Mouse (Mus musculus) C2C12 (cell line): Measurements from ENCODE around the gene Pde4dip. TPM values are rescaled to one million over a fixed set of nuclear protein-coding genes. Genes with fewer than 3 reads are reported as not detected.

Source experiments
- H3K27me3 ChIP-seq: one replicate; pipeline ENCODE4 v1.6.1; 2011; ENCODE audit not compliant: control insufficient read depth, insufficient read depth, insufficient read length
- H3K36me3 ChIP-seq: one replicate; pipeline ENCODE4 v1.6.1; 2011; ENCODE audit not compliant: control insufficient read depth, insufficient read depth
- H3K4me3 ChIP-seq: one replicate; pipeline ENCODE4 v1.5.1; 2011; ENCODE audit warnings: mild to moderate bottlenecking, control low read depth; ENCODE audit not compliant: poor library complexity, insufficient read depth, severe bottlenecking
- H3K79me2 ChIP-seq: one replicate; pipeline ENCODE4 v1.6.1; 2011; ENCODE audit not compliant: control insufficient read depth, insufficient read depth
- H3K79me3 ChIP-seq: one replicate; pipeline ENCODE4 v1.6.1; 2011; ENCODE audit warnings: low read depth, control low read depth
- H3ac ChIP-seq: one replicate; pipeline ENCODE3; 2011; ENCODE audit warnings: low read depth; ENCODE audit not compliant: control insufficient read depth, insufficient read length
- CEBPB ChIP-seq: IDR thresholded peaks from one replicate; pipeline ENCODE4 v1.6.1; 2011; ENCODE audit warnings: low read depth, mild to moderate bottlenecking, control low read depth, moderate library complexity
- CTCF ChIP-seq: IDR thresholded peaks from one replicate; pipeline ENCODE4 v1.5.1; 2011; ENCODE audit not compliant: control insufficient read depth, insufficient read depth, insufficient read length
- FOSL1 ChIP-seq: IDR thresholded peaks from one replicate; pipeline ENCODE4 v1.8.0; 2011; ENCODE audit warnings: mild to moderate bottlenecking, low read length; ENCODE audit not compliant: poor library complexity, insufficient read depth, severe bottlenecking
- MAX ChIP-seq: IDR thresholded peaks from one replicate; pipeline ENCODE4 v1.6.1; 2011; ENCODE audit warnings: mild to moderate bottlenecking, control low read depth
- MYOD1 ChIP-seq: IDR thresholded peaks from one replicate; pipeline ENCODE4 v1.6.1; 2011; ENCODE audit warnings: low read depth; ENCODE audit not compliant: control insufficient read depth, insufficient read length
- MYOG ChIP-seq: IDR thresholded peaks from one replicate; pipeline ENCODE4 v1.6.1; 2011; ENCODE audit not compliant: control insufficient read depth, insufficient read length; ENCODE audit errors: extremely low read depth
- USF1 ChIP-seq: IDR thresholded peaks from one replicate; pipeline ENCODE4 v1.6.1; 2011; ENCODE audit warnings: low read depth, mild to moderate bottlenecking, control low read depth, moderate library complexity
- polyA plus RNA-seq: library from polyadenylated mRNA; unstranded; fragments of >200 nt; fragmentation: generic; extraction: Trizol; gene quantifications from one replicate; pipeline ENCODE4 v1.2.1, GENCODE M21; 2012; ENCODE audit warnings: missing spikeins

The Pde4dip gene
- polyA plus RNA-seq, 1 experiment, result 26.4 TPM

DNA sequence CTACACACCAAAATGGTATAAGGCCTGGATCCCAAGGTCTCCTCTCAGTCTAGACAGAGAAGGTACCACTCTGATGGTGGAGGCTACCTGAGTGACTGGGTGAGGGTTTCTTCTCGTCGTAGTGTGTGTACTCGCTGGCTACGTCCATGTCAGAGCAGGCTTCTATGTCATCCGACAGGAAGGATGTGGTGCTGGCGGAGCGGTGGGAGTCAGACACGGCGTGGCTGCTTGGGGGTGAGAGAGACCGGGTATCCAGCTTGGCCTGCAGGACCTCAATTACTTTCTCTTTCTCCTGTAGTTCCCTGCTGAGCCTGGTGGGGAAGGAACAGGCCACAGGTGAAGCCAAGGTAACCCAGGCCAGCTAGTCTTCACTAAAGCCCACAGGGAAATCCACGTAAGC, 178.4 kb downstream of the Pde4dip start:
- TF ChIP-seq MYOG, result no peak
- no peak for TF ChIP-seq MYOD1
- TF ChIP-seq CTCF, result no peak
- TF ChIP-seq CEBPB, result no peak
- no peak for TF ChIP-seq USF1
- TF ChIP-seq MAX, result no peak
- TF ChIP-seq FOSL1, result no peak
- Histone ChIP-seq H3K79me2 (no peaks in the 10 kb centered on the region), H3K79me3 (no peaks in the 10 kb centered on the region), H3K36me3 (no peaks in the 10 kb centered on the region), H3K4me3 (no peak overlapping the region), H3ac (no peak overlapping the region), H3K27me3 (no peaks in the 10 kb centered on the region)

DNA sequence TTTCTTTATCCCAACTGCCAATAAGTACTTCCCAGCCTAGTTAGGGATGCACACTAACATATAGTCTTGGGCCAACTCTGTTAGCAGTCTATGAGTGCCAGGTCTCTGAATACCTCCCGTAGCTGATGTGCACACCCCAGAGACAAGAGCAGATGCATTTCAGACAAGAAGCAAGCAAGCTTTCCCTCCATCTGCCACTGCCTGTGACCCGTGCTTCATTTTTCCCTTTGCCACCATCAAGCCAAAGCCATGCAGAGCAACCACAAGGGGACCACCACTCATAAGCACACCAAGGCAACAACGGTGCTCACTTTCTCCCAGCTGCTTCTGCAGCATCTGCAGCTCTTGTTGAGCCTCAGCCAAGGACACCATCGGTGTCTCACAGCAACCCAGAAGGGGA, 181.9 kb downstream of the Pde4dip start:
- no peak overlapping the region for H3ac ChIP-seq
- H3K79me3 ChIP-seq, result no peaks in the 10 kb centered on the region
- no peak overlapping the region for H3K4me3 ChIP-seq
- H3K36me3 ChIP-seq, result no peaks in the 10 kb centered on the region
- TF ChIP-seq MYOD1 (no peak), CEBPB (no peak), CTCF (no peak), MYOG (no peak), USF1 (no peak), FOSL1 (no peak), MAX (no peak)
- H3K27me3 ChIP-seq, result no peaks in the 10 kb centered on the region
- no peaks in the 10 kb centered on the region for H3K79me2 ChIP-seq

- Histone ChIP-seq H3K79me2 (no peaks in the 10 kb centered on the region), H3K36me3 (no peaks in the 10 kb centered on the region), H3K27me3 (no peaks in the 10 kb centered on the region), H3ac (no peak overlapping the region), H3K4me3 (no peak overlapping the region), H3K79me3 (no peaks in the 10 kb centered on the region)
- TF ChIP-seq MYOG, result no peak
- no peak for TF ChIP-seq CEBPB
- no peak for TF ChIP-seq FOSL1
- no peak for TF ChIP-seq CTCF
- TF ChIP-seq MYOD1, result no peak
- no peak for TF ChIP-seq USF1
- no peak for TF ChIP-seq MAX
These were observed 183.0 kb downstream of the Pde4dip start for GRCm38 (mm10) chr3:97705508-97705907.

DNA sequence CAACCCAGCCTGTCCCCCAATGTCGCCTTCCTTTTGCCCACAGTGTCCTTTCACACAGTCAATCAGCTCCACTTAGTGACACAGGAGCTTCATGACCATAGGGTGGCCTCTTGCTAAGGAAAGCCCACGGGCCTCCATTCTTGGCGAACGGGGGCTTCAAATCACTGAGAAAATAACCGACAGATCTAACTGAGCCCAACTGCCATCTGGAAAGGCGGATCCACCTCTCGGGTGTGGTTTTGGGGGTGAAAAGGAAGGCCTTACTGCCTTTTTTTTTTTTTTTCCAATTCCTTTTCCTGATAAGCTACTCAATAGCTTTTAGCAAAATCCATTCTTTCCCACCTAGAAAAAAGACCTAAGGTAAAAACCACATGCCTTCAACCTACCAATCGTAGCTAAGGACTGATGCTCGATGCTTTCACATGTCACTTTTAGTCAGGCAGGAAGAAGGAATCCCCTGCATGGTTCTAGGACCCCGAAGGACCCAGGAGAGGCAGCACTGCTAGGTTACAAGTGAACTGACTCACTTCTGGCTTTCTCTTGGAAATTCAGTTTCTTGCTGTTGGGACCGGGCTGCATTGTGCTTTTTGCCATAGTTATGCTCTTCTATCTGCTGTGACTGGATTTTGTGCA, 185.9 kb downstream of the Pde4dip start:
- Histone ChIP-seq H3ac (no peak overlapping the region), H3K79me2 (no peaks in the 10 kb centered on the region), H3K36me3 (no peaks in the 10 kb centered on the region), H3K4me3 (no peak overlapping the region), H3K27me3 (no peaks in the 10 kb centered on the region), H3K79me3 (no peaks in the 10 kb centered on the region)
- TF ChIP-seq USF1 (no peak), MAX (no peak), MYOG (no peak), MYOD1 (no peak), CEBPB (no peak), CTCF (no peak), FOSL1 (no peak)

DNA sequence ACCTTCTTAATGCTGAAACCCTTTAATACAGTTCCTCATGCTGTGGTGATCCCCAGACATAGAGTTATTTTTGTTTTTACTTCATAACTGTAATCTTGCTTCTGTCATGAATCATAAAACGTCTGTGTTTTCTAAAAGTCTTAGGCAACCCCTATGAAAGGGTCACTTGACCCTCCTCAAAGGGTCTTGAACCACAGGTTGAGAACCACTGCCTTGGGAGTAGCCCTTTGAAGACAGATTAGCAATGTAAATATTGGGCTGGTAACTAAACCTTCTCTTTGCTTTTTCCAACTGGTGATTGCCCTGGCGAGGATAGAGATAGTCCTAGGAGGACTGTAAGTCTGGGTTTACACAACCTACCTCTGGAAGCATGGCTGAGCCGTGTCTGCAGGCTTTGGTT, 187.3 kb downstream of the Pde4dip start:
- no peaks in the 10 kb centered on the region for H3K36me3 ChIP-seq
- H3K79me2 ChIP-seq, result no peaks in the 10 kb centered on the region
- H3K79me3 ChIP-seq, result no peaks in the 10 kb centered on the region
- H3K27me3 ChIP-seq, result no peaks in the 10 kb centered on the region
- H3ac ChIP-seq, result no peak overlapping the region
- no peak overlapping the region for H3K4me3 ChIP-seq
- no peak for TF ChIP-seq FOSL1
- no peak for TF ChIP-seq CTCF
- TF ChIP-seq CEBPB, result no peak
- no peak for TF ChIP-seq USF1
- TF ChIP-seq MYOG, result no peak
- no peak for TF ChIP-seq MAX
- TF ChIP-seq MYOD1, result no peak

- H3ac ChIP-seq, result no peak overlapping the region
- no peaks in the 10 kb centered on the region for H3K27me3 ChIP-seq
- H3K36me3 ChIP-seq, result peaks cover 3% of the 10 kb centered on the region
- H3K79me2 ChIP-seq, result no peaks in the 10 kb centered on the region
- H3K79me3 ChIP-seq, result no peaks in the 10 kb centered on the region
- no peak overlapping the region for H3K4me3 ChIP-seq
- TF ChIP-seq USF1, result no peak
- no peak for TF ChIP-seq MAX
- TF ChIP-seq CEBPB, result no peak
- TF ChIP-seq FOSL1, result no peak
- TF ChIP-seq CTCF, result no peak
- no peak for TF ChIP-seq MYOD1
- TF ChIP-seq MYOG, result no peak
These were observed 189.4 kb downstream of the Pde4dip start for GRCm38 (mm10) chr3:97699061-97699460.
